Mouse (Mus musculus): ENCODE data around the gene Nr1d1. TPM values are rescaled to one million over a fixed set of nuclear protein-coding genes. Genes with fewer than 3 reads are reported as not detected.

The Nr1d1 gene
- polyA plus RNA-seq, 1 experiment from 2014 or later = 6.4 TPM

DNA sequence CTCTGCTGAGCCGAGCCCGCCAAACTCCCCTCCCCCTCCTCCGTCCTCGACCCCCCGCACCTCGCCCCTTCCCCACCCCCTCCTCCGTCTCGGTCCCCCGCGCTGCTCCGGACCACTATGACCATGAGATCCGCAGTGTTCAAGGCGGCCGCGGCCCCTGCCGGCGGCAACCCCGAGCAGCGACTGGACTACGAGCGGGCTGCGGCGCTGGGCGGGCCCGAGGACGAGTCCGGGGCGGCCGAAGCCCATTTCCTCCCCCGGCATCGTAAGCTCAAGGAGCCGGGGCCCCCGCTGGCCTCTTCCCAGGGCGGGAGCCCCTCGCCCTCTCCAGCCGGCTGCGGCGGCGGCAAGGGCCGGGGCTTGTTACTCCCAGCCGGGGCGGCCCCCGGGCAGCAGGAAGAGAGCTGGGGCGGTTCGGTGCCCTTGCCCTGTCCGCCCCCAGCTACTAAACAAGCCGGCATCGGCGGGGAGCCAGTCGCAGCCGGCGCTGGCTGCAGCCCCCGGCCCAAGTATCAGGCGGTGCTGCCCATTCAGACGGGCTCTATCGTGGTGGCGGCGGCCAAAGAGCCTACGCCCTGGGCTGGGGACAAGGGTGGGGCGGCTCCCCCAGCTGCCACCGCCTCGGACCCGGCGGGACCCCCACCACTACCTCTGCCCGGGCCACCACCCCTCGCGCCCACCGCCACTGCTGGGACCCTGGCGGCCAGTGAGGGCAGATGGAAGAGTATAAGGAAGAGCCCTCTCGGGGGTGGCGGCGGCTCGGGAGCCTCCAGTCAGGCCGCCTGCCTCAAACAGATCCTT lies 20.8 kb upstream of the Nr1d1 start:
- under 1% methylated on average over 54 of the region's 74 CpGs for WGBS
- no peaks in the 10 kb centered on the region for H3K9me3 ChIP-seq
- peak overlapping the region; percentile 98 for H3K9ac ChIP-seq
- peaks cover 47% of the 10 kb centered on the region for H3K4me1 ChIP-seq
- peak overlapping the region; percentile 93 for H3K4me2 ChIP-seq
- H3K36me3 ChIP-seq = peaks cover 31% of the 10 kb centered on the region
- peak overlapping the region; percentile 100 for H3K27ac ChIP-seq (replicated peaks)
- peak; percentile 23 for ATAC-seq (ENCODE audit: extremely low read depth, insufficient number of reproducible peaks, low FRiP score, low TSS enrichment)
- no peaks in the 10 kb centered on the region for H3K27me3 ChIP-seq (replicated peaks)
- peak overlapping the region; percentile 97 for H3K4me3 ChIP-seq

DNA sequence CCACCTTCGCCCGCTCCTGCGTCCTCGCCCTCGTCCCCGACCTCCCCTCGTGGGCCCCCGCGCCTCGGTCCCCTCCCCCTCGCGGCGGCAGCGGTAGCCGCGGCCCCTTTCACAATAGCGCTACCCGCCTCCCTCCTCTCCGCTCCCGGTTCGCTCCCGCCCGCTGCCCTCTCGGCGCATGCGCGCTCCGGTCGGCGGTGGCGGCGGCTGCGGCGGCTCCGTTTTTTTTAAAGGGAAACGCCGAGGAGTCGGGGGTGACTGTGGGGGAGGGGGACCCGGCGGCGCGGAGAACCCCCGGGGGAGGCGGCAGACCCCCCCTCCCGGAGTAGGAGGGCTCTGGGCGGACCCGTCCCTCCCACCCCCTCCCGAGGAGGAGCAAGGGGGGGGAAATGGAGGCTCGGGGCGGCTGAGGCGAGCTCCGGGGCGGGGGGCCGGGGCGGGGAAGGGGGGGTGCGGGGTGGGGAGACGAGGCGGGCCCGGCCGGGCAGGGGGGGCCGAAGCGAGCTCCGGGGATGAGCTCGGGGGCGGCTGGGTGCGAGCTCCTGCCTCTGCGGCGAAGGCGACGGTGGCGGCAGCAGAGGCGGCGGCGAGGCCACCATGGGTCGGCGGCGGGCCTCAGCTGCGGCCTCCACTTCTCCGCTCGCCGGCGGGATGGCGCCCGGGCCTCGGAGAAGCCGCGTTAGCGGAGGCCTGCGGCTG lies 20.0 kb upstream of the Nr1d1 start, which contains the start of gene Msl1:
Gene Msl1 (plus strand): TSS at position 502 of the 699 bp plus-strand sequence.
- ATAC-seq (ENCODE audit: extremely low read depth, insufficient number of reproducible peaks, low FRiP score, low TSS enrichment) = peak; percentile 72
- under 1% methylated on average over 42 of the region's 89 CpGs for WGBS
- Histone ChIP-seq H3K36me3 (peaks cover 23% of the 10 kb centered on the region), H3K4me1 (peaks cover 47% of the 10 kb centered on the region), H3K9ac (peak within 1 kb of the TSS; percentile 98), H3K27ac (replicated peaks) (peak within 1 kb of the TSS; percentile 100), H3K9me3 (no peaks in the 10 kb centered on the region), H3K4me3 (peak within 1 kb of the TSS; percentile 97), H3K4me2 (peak within 1 kb of the TSS; percentile 93), H3K27me3 (replicated peaks) (no peaks in the 10 kb centered on the region)

DNA sequence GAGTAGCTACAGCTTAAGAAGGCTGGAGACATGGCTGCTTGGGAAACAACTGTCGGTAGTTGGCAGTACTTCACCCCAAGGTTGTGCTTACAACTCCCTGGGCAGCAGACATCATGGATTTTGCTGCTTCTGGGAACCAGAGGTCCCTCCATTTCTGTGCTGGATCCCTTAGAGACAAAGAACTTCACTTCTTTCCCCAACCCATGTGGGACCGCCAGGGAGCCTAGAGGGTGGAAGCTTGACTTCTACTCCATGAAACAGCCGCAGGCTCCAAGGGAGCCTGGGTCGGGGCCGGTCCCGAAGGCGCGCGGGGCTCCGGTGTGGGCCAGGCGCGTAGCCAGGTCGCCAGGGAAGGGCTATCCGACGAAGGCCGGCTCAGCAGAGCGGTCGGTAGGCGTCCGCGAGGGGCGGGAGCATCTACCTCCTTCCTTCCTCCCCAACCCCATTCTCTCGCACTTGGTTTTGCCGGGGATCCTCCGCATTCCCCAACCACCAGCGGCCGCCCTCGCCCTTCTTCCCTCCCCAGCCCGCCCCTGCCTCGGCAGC lies 19.4 kb upstream of the Nr1d1 start:
- H3K4me3 ChIP-seq = peak overlapping the region; percentile 97
- peaks cover 52% of the 10 kb centered on the region for H3K4me1 ChIP-seq
- peak overlapping the region; percentile 98 for H3K9ac ChIP-seq
- peak overlapping the region; percentile 93 for H3K4me2 ChIP-seq
- H3K9me3 ChIP-seq = no peaks in the 10 kb centered on the region
- peaks cover 17% of the 10 kb centered on the region for H3K36me3 ChIP-seq
- no peaks in the 10 kb centered on the region for H3K27me3 ChIP-seq (replicated peaks)
- peak; percentile 40; the same call in 1 of the 2 replicates for ATAC-seq (ENCODE audit: extremely low read depth, insufficient number of reproducible peaks, low FRiP score, low TSS enrichment)
- H3K27ac ChIP-seq (replicated peaks) = peak overlapping the region; percentile 100
- 0% methylated on average over 29 of the region's 30 CpGs for WGBS

DNA sequence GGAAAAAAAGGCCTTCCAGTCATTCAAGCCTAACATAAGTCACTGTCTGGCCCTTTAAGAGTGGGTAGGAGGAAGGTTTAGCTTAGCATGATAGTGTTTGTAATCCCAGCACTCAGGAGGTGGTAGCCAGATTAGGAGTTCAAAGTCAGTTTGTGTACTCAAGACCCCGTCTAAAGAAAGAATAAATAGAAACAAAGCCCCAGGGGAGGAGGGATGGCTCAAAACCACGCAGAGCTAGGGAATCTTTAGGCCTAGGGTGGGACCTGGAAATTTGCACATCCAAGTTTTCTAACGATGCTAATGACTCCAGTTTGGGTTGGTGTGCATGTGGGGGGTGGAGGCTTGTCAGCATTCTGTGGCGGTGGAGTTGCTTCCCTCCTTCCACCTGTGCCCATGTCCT lies 16.9 kb upstream of the Nr1d1 start:
- Histone ChIP-seq H3K4me1 (peaks cover 46% of the 10 kb centered on the region), H3K36me3 (no peaks in the 10 kb centered on the region), H3K27me3 (replicated peaks) (no peaks in the 10 kb centered on the region), H3K9me3 (no peaks in the 10 kb centered on the region), H3K4me3 (no peak overlapping the region), H3K4me2 (no peak overlapping the region), H3K9ac (no peak overlapping the region), H3K27ac (replicated peaks) (no peak overlapping the region)
- 11% methylated on average over 4 of the region's 4 CpGs for WGBS
- ATAC-seq (ENCODE audit: extremely low read depth, insufficient number of reproducible peaks, low FRiP score, low TSS enrichment) = no peak

- Histone ChIP-seq H3K4me3 (no peak overlapping the region), H3K27ac (replicated peaks) (no peak overlapping the region), H3K36me3 (no peaks in the 10 kb centered on the region), H3K27me3 (replicated peaks) (no peaks in the 10 kb centered on the region), H3K4me2 (no peak overlapping the region), H3K9ac (no peak overlapping the region), H3K4me1 (peaks cover 49% of the 10 kb centered on the region), H3K9me3 (no peaks in the 10 kb centered on the region)
- WGBS = 75% methylated on average over 1 of the region's 1 CpGs
- no peak for ATAC-seq (ENCODE audit: extremely low read depth, insufficient number of reproducible peaks, low FRiP score, low TSS enrichment)
Observed at GRCm38 (mm10) chr11:98791448-98791847, 16.3 kb upstream of the Nr1d1 start.

DNA sequence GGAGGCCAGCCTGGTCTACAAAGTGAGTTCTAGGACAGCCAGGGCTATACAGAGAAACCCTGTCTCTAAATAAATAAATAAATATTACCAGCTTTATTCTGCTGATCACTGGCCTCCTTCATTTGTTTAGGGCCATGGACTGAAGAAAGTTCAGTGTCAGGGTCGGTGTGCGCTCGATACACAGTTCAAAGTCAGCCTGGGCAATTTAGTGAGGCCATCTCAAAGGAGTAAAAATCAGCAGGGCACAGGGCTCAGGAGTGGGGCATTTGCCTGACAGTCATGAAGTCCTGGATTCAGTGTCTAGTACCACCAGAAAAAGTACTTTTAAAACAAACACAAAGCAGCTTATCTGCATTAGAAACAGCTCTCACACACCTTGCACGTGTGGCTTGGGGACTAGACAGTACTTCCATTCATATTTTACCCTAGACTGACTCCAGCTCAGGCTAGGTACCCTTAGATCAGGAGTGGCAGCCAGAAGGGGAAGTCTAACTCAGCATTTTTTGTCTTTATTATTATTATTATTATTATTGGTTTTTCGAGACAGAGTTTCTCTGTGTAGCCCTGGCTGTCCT lies 15.6 kb upstream of the Nr1d1 start:
- Histone ChIP-seq H3K27ac (replicated peaks) (no peak overlapping the region), H3K27me3 (replicated peaks) (no peaks in the 10 kb centered on the region), H3K9me3 (no peaks in the 10 kb centered on the region), H3K4me1 (peaks cover 56% of the 10 kb centered on the region), H3K4me3 (no peak overlapping the region), H3K36me3 (no peaks in the 10 kb centered on the region), H3K9ac (no peak overlapping the region), H3K4me2 (no peak overlapping the region)
- no peak for ATAC-seq (ENCODE audit: extremely low read depth, insufficient number of reproducible peaks, low FRiP score, low TSS enrichment)
- WGBS = 85% methylated on average over 5 of the region's 5 CpGs

GRCm38 (mm10) chr11:98789824-98790223 lies 14.7 kb upstream of the Nr1d1 start:
- H3K27ac ChIP-seq (replicated peaks) = peak overlapping the region; percentile 85; the same call in 1 of the 2 replicates
- peak overlapping the region; percentile 61 for H3K4me3 ChIP-seq
- H3K9ac ChIP-seq = peak overlapping the region; percentile 86
- H3K36me3 ChIP-seq = no peaks in the 10 kb centered on the region
- peak overlapping the region; percentile 96 for H3K4me2 ChIP-seq
- ATAC-seq (ENCODE audit: extremely low read depth, insufficient number of reproducible peaks, low FRiP score, low TSS enrichment) = no peak
- 32% methylated on average over 5 of the region's 5 CpGs for WGBS
- H3K4me1 ChIP-seq = peaks cover 65% of the 10 kb centered on the region
- no peaks in the 10 kb centered on the region for H3K9me3 ChIP-seq
- no peaks in the 10 kb centered on the region for H3K27me3 ChIP-seq (replicated peaks)

- under 1% methylated on average over 25 of the region's 25 CpGs for WGBS
- Histone ChIP-seq H3K4me2 (peak overlapping the region; percentile 96), H3K9me3 (no peaks in the 10 kb centered on the region), H3K27ac (replicated peaks) (peak overlapping the region; percentile 85), H3K4me3 (peak overlapping the region; percentile 61), H3K4me1 (peaks cover 70% of the 10 kb centered on the region), H3K36me3 (no peaks in the 10 kb centered on the region), H3K27me3 (replicated peaks) (no peaks in the 10 kb centered on the region), H3K9ac (peak overlapping the region; percentile 86)
- ATAC-seq (ENCODE audit: extremely low read depth, insufficient number of reproducible peaks, low FRiP score, low TSS enrichment) = no peak
Observed at GRCm38 (mm10) chr11:98789219-98789807, 14.2 kb upstream of the Nr1d1 start.

- ATAC-seq (ENCODE audit: extremely low read depth, insufficient number of reproducible peaks, low FRiP score, low TSS enrichment) = peak; percentile 74
- peaks cover 72% of the 10 kb centered on the region for H3K4me1 ChIP-seq
- no peaks in the 10 kb centered on the region for H3K27me3 ChIP-seq (replicated peaks)
- no peaks in the 10 kb centered on the region for H3K36me3 ChIP-seq
- peak overlapping the region; percentile 85 for H3K27ac ChIP-seq (replicated peaks)
- H3K9me3 ChIP-seq = no peaks in the 10 kb centered on the region
- peak overlapping the region; percentile 61 for H3K4me3 ChIP-seq
- 13% methylated on average over 18 of the region's 18 CpGs for WGBS
- peak overlapping the region; percentile 96 for H3K4me2 ChIP-seq
- H3K9ac ChIP-seq = peak overlapping the region; percentile 86
Observed at GRCm38 (mm10) chr11:98788550-98789218, 13.6 kb upstream of the Nr1d1 start.

DNA sequence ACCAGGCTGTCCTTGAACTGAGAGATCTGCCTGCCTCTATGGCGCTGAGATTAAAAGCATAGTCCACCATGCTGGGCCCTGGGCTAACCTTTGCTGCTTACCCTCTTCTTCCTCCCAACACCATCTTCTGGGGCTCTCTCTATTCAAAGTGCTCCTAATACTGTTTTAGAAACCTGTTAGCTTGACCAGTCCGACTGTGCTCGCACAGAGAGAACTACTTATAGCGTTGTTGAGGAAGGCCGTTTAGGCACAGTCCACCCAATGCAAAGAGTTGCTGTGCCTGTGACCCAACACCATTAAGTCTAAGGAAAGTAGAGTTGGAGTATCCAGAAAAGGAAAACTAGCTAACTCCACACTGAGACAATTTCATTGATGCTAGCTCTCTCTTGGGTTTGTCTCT lies 13.0 kb upstream of the Nr1d1 start:
- WGBS = 87% methylated on average over 5 of the region's 5 CpGs
- peak overlapping the region; percentile 85 for H3K27ac ChIP-seq (replicated peaks)
- no peaks in the 10 kb centered on the region for H3K9me3 ChIP-seq
- H3K9ac ChIP-seq = peak overlapping the region; percentile 86
- no peaks in the 10 kb centered on the region for H3K27me3 ChIP-seq (replicated peaks)
- peaks cover 72% of the 10 kb centered on the region for H3K4me1 ChIP-seq
- H3K4me2 ChIP-seq = peak overlapping the region; percentile 96
- H3K4me3 ChIP-seq = no peak overlapping the region
- no peak for ATAC-seq (ENCODE audit: extremely low read depth, insufficient number of reproducible peaks, low FRiP score, low TSS enrichment)
- H3K36me3 ChIP-seq = no peaks in the 10 kb centered on the region

All from heart, embryonic 13.5 days (tissue).